Mouse (Mus musculus) macrophage (primary cell): ENCODE data around the gene Unc45b. TPM values are rescaled to one million over a fixed set of nuclear protein-coding genes. Genes with fewer than 3 reads are reported as not detected.

Experiments
- H3K27ac ChIP-seq: fragments of 350-480 bp; formaldehyde crosslinking; 2 replicates; pipeline ENCODE4 v1.9.0; 2021
- H3K36me3 ChIP-seq: fragments of 350-480 bp; formaldehyde crosslinking; 2 replicates; pipeline ENCODE4 v1.9.0; 2021; ENCODE audit errors: inconsistent target
- H3K4me3 ChIP-seq: fragments of 350-480 bp; formaldehyde crosslinking; 2 replicates; pipeline ENCODE4 v1.9.0; 2021; ENCODE audit errors: inconsistent target
- H3K79me2 ChIP-seq: fragments of 350-480 bp; formaldehyde crosslinking; 2 replicates; pipeline ENCODE4 v1.9.0; 2021; ENCODE audit errors: inconsistent target
- WGBS: methylation state at CpG from one replicate; pipeline ENCODE4 v1.1.7; 2026; ENCODE audit warnings: inconsistent platforms; ENCODE audit not compliant: missing documents; 5-methylcytosine and 5-hydroxymethylcytosine counted together
- polyA plus RNA-seq: library from polyadenylated mRNA; stranded (reverse); fragments of 250-400 nt; gene quantifications from 3 replicates; pipeline ENCODE4 v1.2.4, GENCODE M21; 2018; ENCODE audit warnings: inconsistent platforms
- total RNA-seq, 78 experiments: library from RNA; depleted of rRNA; stranded (reverse); fragments of 250-400 nt; gene quantifications; 1 replicate in 9 of 78; 2 replicates in 24 of 78; 3 replicates in 43 of 78; 4 replicates in 2 of 78; pipeline ENCODE4 v1.2.4; 2018; ENCODE audit warnings: inconsistent platforms in 56 of 78

Gene Unc45b
- total RNA-seq (2018; cell fraction: chromatin; rRNA removed): 1 to 10 TPM in 1 of 26 experiments, under 1 TPM in 2, not detected in 23; 0.16 to 2.3 (median 0.75) TPM
- total RNA-seq (2018; cell fraction: cytosol; rRNA removed): under 1 TPM in 4 of 26 experiments, not detected in 22; 0.03 to 0.14 (median 0.06) TPM
- under 1 TPM in 2 of 26 experiments, not detected in 24; 0.11 to 0.58 TPM for total RNA-seq (2018; cell fraction: nucleus; rRNA removed)
- 0.06 TPM in 1 of 3 replicates, not detected in the others for polyA plus RNA-seq

- Histone ChIP-seq H3K36me3 (no peaks in the 10 kb centered on the region), H3K27ac (no peak within 1 kb of the TSS), H3K4me3 (no peak within 1 kb of the TSS), H3K79me2 (no peaks in the 10 kb centered on the region; the same call in 1 of the 2 replicates)
- 90% methylated on average over 4 of the region's 4 CpGs for WGBS
Observed at GRCm38 (mm10) chr11:82910250-82910649, at the start of gene Unc45b. Gene Unc45b, plus strand, starts transcription at chr11:82910550.

DNA sequence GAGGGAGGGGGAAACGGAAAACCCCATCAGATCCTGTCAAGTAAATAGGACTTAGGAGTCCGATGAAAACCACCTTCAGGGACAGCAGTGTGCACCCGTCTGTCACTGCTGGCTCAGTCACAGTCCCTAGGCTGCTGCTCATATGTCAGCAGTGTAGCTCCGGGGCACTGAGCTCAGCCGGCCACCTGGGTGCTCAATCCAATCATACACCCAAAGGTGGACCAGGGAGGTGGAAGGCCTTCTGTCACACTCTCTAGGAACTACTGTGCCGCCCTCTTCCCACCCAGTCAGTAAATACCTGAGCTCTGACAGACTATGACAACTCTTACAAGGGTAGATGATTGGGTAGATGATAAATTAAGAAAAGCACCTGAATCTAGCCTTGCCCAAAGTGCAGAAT lies 49.6 kb upstream of the Unc45b start:
- peaks cover 84% of the 10 kb centered on the region; the same call in 1 of the 2 replicates for H3K79me2 ChIP-seq
- H3K36me3 ChIP-seq: no peaks in the 10 kb centered on the region
- H3K4me3 ChIP-seq: no peak overlapping the region
- WGBS: 52% methylated on average over 6 of the region's 6 CpGs
- H3K27ac ChIP-seq: no peak overlapping the region

DNA sequence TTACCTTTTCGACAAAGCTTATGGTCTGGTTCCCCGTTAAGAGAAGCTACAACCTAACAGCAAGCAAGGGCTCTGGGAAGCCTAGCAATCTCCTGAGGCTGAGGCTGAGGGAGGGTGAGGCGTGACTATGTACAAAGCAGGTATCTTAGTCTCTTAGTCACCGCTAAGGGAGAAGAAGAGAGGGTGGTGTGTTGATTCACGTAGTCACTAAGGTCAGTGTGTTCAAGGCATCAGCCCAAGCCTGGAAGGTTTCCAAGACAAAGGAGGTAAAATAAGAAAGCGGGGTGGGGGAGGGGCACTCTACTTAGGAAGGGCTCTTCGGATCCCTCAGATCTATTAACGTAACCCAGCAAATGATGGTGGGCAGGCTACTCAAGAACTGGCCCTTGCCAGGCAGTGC lies 48.8 kb upstream of the Unc45b start:
- peaks cover 80% of the 10 kb centered on the region; the same call in 1 of the 2 replicates for H3K79me2 ChIP-seq
- H3K36me3 ChIP-seq: no peaks in the 10 kb centered on the region
- WGBS: 88% methylated on average over 8 of the region's 8 CpGs
- no peak overlapping the region for H3K4me3 ChIP-seq
- H3K27ac ChIP-seq: no peak overlapping the region

GRCm38 (mm10) chr11:82862638-82863037 lies 47.7 kb upstream of the Unc45b start:
- no peaks in the 10 kb centered on the region for H3K36me3 ChIP-seq
- H3K27ac ChIP-seq: no peak overlapping the region
- peaks cover 79% of the 10 kb centered on the region; the same call in 1 of the 2 replicates for H3K79me2 ChIP-seq
- no peak overlapping the region for H3K4me3 ChIP-seq
- 80% methylated on average over 9 of the region's 9 CpGs for WGBS

DNA sequence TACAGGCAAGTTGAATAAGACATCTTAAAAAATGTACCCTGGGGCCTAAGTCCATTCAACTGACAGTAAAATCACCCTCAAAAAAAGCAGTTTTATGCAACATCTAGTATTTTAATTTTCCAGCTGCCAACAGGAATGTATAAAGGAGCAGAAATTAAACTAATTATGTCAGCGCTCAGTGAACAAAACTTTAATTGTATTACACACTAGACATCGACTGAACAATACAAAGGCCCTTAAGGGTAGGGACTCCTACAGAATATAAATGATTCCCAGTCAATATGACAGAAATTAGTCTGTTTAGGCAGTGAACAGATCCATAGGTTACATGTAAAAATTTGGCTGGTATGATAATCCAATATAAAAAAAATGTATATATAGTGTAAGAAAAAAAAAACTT lies 47.3 kb upstream of the Unc45b start:
- WGBS: 95% methylated on average over 2 of the region's 2 CpGs
- Histone ChIP-seq H3K4me3 (no peak overlapping the region), H3K79me2 (peaks cover 80% of the 10 kb centered on the region; the same call in 1 of the 2 replicates), H3K27ac (no peak overlapping the region), H3K36me3 (no peaks in the 10 kb centered on the region)

DNA sequence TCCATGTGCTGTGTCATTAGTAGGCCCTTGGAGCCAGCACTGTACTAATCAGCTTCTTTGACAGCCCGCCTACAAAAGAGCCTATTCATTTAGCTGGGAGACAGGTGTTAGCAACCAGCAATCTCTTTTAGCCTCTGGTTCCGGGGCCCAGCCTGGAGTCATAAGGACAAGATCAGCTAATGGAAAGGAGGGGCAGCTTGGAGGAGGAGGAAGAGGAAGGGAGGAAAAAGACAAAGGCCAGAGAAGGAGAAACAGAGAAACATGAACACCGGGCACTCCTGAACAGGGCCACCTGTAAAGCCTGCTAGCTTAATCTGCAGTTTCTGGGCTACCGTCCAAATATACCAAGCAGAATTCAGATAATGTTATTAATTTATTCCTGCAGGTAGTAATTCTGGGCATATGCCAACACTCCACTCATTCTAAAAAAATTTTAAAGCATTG lies 46.8 kb upstream of the Unc45b start:
- H3K4me3 ChIP-seq: no peak overlapping the region
- no peaks in the 10 kb centered on the region for H3K36me3 ChIP-seq
- H3K27ac ChIP-seq: no peak overlapping the region
- H3K79me2 ChIP-seq: peaks cover 80% of the 10 kb centered on the region; the same call in 1 of the 2 replicates
- WGBS: 96% methylated on average over 4 of the region's 4 CpGs

DNA sequence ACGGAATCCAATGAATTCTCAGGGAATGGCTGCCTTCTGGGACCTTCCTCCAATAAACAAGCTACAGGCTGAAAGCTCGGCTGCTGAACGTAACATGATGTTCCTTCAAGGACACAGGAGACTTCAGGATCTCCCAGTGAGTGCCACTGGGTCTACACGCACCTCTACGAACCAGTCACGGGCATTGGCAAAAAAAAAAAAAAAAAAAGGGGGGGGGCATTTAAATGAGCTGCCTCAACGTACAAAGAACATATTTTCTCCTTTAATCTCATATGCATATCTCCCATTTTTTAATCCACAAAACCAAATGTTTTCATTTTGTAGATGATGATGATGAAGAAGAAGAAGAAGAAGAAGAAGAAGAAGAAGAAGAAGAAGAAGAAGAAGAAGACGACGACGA lies 44.4 kb upstream of the Unc45b start:
- WGBS: 93% methylated on average over 6 of the region's 10 CpGs
- Histone ChIP-seq H3K4me3 (no peak overlapping the region), H3K79me2 (peaks cover 70% of the 10 kb centered on the region; the same call in 1 of the 2 replicates), H3K36me3 (no peaks in the 10 kb centered on the region), H3K27ac (no peak overlapping the region)

DNA sequence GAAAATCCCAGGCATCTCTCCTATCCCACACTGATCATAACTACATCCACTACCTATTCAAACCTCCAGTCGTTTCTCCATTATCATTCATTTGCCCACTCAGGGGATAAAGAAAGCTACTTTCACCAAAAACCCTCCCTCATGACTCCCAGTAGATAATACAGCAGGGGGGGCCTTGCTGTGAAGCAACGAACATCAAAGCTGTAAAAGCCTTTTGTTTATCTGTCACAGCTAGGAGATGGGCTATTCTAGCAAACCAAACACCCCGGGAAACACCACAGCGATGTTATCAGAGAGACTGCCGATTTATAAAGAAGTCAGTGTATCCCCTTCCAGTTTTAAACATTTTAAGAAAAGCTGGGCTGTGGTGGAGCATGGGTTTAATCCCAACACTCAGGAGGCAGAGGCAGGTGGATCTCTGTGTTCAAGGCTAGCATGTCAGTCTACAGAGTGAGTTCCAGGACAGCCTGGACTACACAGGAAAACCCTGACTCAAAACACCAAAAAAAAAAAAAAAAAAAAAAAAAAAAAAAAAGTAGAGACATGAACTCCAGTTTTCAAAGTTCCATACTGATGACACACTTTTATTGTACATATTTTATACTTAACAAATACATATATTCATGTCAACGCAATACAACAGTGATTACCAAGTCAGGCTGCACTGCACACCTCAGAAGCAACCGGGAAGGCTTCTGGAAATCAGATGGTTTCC lies 43.3 kb upstream of the Unc45b start:
- peaks cover 60% of the 10 kb centered on the region; the same call in 1 of the 2 replicates for H3K79me2 ChIP-seq
- H3K4me3 ChIP-seq: no peak overlapping the region
- 53% methylated on average over 7 of the region's 7 CpGs for WGBS
- no peak overlapping the region for H3K27ac ChIP-seq
- no peaks in the 10 kb centered on the region for H3K36me3 ChIP-seq

GRCm38 (mm10) chr11:82867956-82868355 lies 42.4 kb upstream of the Unc45b start:
- 68% methylated on average over 5 of the region's 5 CpGs for WGBS
- Histone ChIP-seq H3K79me2 (peaks cover 50% of the 10 kb centered on the region; the same call in 1 of the 2 replicates), H3K36me3 (no peaks in the 10 kb centered on the region), H3K27ac (no peak overlapping the region), H3K4me3 (no peak overlapping the region)

DNA sequence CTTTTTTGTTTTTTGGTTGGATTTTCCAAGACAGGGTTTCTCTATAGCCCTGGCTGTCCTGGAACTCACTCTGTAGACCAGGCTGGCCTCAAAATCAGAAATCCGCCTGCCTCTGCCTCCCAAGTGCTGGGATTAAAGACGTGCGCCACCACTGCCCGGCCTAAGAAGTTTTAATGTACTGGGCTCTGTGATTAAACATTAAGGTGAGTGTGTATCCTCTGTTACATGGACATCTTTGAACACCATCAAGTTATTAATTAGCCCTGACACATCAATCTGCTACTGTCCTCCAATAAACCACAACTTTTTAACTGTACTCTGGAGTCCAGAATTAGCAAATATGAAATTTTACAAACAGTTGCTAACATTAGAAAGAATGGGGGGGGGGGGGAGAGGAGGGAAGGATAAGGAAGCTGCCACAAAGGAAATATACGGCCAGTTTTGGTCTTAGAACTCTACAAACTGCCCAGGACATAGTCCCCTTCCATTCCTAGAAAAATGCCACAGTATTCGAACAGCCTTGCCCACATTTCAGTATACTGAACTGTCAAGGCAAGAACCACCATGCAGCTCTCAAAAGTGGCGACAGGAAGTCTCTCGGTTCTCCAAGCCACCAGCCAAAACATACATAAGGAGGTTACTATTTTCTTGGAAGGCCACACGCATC lies 40.7 kb upstream of the Unc45b start:
- Histone ChIP-seq H3K79me2 (peaks cover 43% of the 10 kb centered on the region; the same call in 1 of the 2 replicates), H3K4me3 (peak overlapping the region; percentile 59; the same call in 1 of the 2 replicates), H3K27ac (peak overlapping the region; percentile 77; the same call in 1 of the 2 replicates), H3K36me3 (no peaks in the 10 kb centered on the region)
- 43% methylated on average over 9 of the region's 9 CpGs for WGBS

DNA sequence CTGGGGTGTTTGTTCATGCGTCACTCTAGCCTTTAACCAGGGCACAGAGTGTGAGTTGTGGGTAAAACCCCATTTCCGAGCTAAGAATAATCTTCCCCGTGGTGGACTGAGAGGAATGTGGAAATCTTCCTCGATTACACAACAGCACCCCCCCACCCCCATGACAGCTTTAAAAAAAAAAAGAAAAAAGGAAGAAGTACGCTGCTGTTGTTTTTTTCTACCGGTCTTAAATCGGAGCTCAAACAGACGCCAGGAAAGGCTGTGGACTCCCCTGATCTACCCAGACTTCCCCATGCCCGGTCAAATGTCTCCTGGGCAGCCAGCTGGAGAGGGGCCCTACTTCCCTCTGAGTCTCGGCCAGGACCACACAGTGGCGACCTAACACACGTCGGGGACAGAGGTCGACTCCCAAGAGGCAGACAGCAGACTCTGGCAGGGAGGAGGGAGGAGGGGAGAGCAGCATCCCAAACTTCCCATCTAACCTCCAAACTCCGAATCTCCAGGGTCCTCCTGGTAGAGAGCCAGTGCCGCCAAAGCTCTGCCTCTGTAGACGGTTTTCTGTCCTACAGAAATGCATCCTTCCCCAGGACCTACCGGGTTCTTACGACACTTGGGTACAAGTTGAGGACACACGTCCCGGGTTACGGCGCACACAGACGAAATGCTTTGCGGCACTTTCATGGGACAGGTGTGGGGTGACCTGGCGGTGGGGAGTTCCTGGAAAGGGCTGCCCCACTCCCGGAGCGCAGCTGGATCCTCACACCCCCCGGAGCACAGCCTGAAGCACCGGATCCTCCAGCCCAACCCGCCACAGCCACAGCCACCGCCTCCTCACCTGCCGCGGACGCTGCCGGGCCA lies 39.9 kb upstream of the Unc45b start:
- Histone ChIP-seq H3K4me3 (peak overlapping the region; percentile 59), H3K79me2 (peaks cover 36% of the 10 kb centered on the region; the same call in 1 of the 2 replicates), H3K36me3 (no peaks in the 10 kb centered on the region), H3K27ac (peak overlapping the region; percentile 77)
- under 1% methylated on average over 32 of the region's 36 CpGs for WGBS

GRCm38 (mm10) chr11:82871031-82871446 lies 39.3 kb upstream of the Unc45b start, which contains the start of gene Rffl:
Gene Rffl, minus strand, starts transcription at chr11:82871210.
- Histone ChIP-seq H3K27ac (peak within 1 kb of the TSS; percentile 77), H3K36me3 (no peaks in the 10 kb centered on the region), H3K79me2 (peaks cover 29% of the 10 kb centered on the region; the same call in 1 of the 2 replicates), H3K4me3 (peak within 1 kb of the TSS; percentile 59)
- 0% methylated on average over 35 of the region's 43 CpGs for WGBS

DNA sequence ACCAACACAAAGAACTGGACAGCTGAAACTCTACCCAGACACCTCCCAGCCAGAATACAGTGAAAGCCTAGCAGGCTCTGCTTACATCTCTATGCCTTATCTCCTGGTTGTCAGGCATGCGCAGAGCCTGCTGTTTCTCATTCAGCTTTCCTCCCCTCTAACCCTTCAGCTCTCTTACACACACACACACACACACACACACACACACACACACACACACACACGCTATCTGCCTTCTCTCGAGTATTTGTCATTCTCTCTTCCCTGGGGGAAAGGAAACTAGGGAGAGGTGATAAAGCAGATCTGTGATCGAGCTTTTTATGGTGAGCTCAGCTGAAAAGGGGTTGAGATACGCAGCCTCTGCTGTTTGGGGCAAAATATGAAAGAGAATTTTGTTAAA lies 35.4 kb upstream of the Unc45b start:
- Histone ChIP-seq H3K79me2 (no peaks in the 10 kb centered on the region), H3K27ac (no peak overlapping the region), H3K36me3 (peaks cover 5% of the 10 kb centered on the region; the same call in 1 of the 2 replicates), H3K4me3 (no peak overlapping the region)
- WGBS: 100% methylated on average over 3 of the region's 5 CpGs

- Histone ChIP-seq H3K4me3 (no peak overlapping the region), H3K79me2 (no peaks in the 10 kb centered on the region), H3K27ac (no peak overlapping the region), H3K36me3 (peaks cover 5% of the 10 kb centered on the region; the same call in 1 of the 2 replicates)
- WGBS: 100% methylated on average over 5 of the region's 5 CpGs
Observed at GRCm38 (mm10) chr11:82875631-82876030, 34.7 kb upstream of the Unc45b start.
